Mouse (Mus musculus) heart, embryonic 12.5 days (tissue): Measurements from ENCODE around the gene Mrpl22. TPM values are rescaled to one million over a fixed set of nuclear protein-coding genes. Genes with fewer than 3 reads are reported as not detected.
"Not testable (repeated sequence)": the region's sequence is repeated elsewhere in the genome, so short reads cannot be mapped to it uniquely, and the experiment has no call there.

ENCODE experiments used
- ATAC-seq: fragments of 200-750 bp; cut with Nextera tagmentation; 2 replicates; pipeline ENCODE4 v1.8.0; 2017; ENCODE audit warnings: moderate TSS enrichment, moderate library complexity; ENCODE audit not compliant: insufficient number of reproducible peaks, low FRiP score
- H3K27ac ChIP-seq: fragments of 300-500 bp; sonication (generic); 2 replicates; pipeline ENCODE4 v1.5.1; 2016; ENCODE audit warnings: mild to moderate bottlenecking, moderate library complexity; ENCODE audit not compliant: poor library complexity, severe bottlenecking
- H3K27me3 ChIP-seq: fragments of 300-500 bp; sonication (generic); replicated peaks from 2 replicates; pipeline ENCODE4 v1.6.1; 2016; ENCODE audit warnings: mild to moderate bottlenecking, moderate library complexity
- H3K36me3 ChIP-seq: fragments of 300-500 bp; sonication (generic); 2 replicates; pipeline ENCODE4 v1.6.1; 2016; ENCODE audit warnings: mild to moderate bottlenecking, moderate library complexity
- H3K4me1 ChIP-seq: fragments of 300-500 bp; sonication (generic); replicated peaks from 2 replicates; pipeline ENCODE4 v1.6.1; 2016; ENCODE audit warnings: mild to moderate bottlenecking
- H3K4me2 ChIP-seq: fragments of 300-500 bp; sonication (generic); 2 replicates; pipeline ENCODE4 v1.6.1; 2016; ENCODE audit warnings: mild to moderate bottlenecking, moderate library complexity
- H3K4me3 ChIP-seq: fragments of 300-500 bp; sonication (generic); 2 replicates; pipeline ENCODE4 v1.5.1; 2016; ENCODE audit warnings: mild to moderate bottlenecking
- H3K9ac ChIP-seq: fragments of 300-500 bp; sonication (generic); 2 replicates; pipeline ENCODE4 v1.6.1; 2016; ENCODE audit warnings: mild to moderate bottlenecking, moderate library complexity
- H3K9me3 ChIP-seq: fragments of 300-500 bp; sonication (generic); replicated peaks from 2 replicates; pipeline ENCODE4 v1.6.1; 2016; ENCODE audit warnings: mild to moderate bottlenecking, moderate library complexity
- whole genome bisulfite sequencing: fragments of 180-500 bp; shearing (Covaris S2); methylation state at CpG from one replicate; pipeline ENCODE4 v1.1.7; 2016; 5-methylcytosine and 5-hydroxymethylcytosine counted together
- polyA plus RNA-seq: library from polyadenylated mRNA; unstranded; fragments of >200 nt; fragmentation: Nextera tagmentation; extraction: Ambion mirVana; gene quantifications from 2 replicates; pipeline ENCODE4 v1.2.1, GENCODE M21; 2016

Mrpl22 gene
- polyA plus RNA-seq, 1 experiment from 2014 or later: 109 TPM

DNA sequence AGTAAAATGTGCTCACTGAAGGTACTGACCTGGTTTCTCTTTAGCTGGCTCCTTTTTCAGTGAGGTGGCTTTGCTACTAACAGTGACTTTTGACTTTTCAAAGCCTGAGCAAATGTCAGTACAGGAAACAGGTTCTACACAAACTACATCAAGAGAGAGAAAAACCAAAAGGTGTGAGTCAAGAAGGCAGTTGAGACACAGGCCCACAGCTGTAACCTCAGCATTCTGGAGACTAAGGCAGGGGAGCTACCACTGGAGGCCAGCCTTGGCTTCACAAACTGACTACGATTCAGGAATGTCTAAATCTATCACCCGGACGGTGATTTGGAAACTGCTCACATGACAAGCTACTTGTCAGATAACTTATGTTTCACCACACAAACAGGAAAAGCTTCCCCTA, 32.0 kb upstream of the Mrpl22 start:
- no peak overlapping the region for H3K4me3 ChIP-seq
- no peaks in the 10 kb centered on the region for H3K27me3 ChIP-seq
- no peak overlapping the region for H3K4me2 ChIP-seq
- H3K36me3 ChIP-seq: peaks cover 93% of the 10 kb centered on the region
- no peaks in the 10 kb centered on the region for H3K9me3 ChIP-seq
- H3K4me1 ChIP-seq: no peaks in the 10 kb centered on the region
- no peak overlapping the region for H3K9ac ChIP-seq
- no peak overlapping the region for H3K27ac ChIP-seq
- WGBS: 72% methylated on average over 3 of the region's 3 CpGs
- no peak for ATAC-seq

- H3K9me3 ChIP-seq: no peaks in the 10 kb centered on the region
- peaks cover 93% of the 10 kb centered on the region for H3K36me3 ChIP-seq
- ATAC-seq: no peak
- no peak overlapping the region for H3K4me3 ChIP-seq
- H3K4me1 ChIP-seq: no peaks in the 10 kb centered on the region
- H3K27ac ChIP-seq: no peak overlapping the region
- WGBS: 87% methylated on average over 9 of the region's 9 CpGs
- no peak overlapping the region for H3K9ac ChIP-seq
- no peak overlapping the region for H3K4me2 ChIP-seq
- no peaks in the 10 kb centered on the region for H3K27me3 ChIP-seq
Observed at GRCm38 (mm10) chr11:58143704-58144426, 27.6 kb upstream of the Mrpl22 start.

DNA sequence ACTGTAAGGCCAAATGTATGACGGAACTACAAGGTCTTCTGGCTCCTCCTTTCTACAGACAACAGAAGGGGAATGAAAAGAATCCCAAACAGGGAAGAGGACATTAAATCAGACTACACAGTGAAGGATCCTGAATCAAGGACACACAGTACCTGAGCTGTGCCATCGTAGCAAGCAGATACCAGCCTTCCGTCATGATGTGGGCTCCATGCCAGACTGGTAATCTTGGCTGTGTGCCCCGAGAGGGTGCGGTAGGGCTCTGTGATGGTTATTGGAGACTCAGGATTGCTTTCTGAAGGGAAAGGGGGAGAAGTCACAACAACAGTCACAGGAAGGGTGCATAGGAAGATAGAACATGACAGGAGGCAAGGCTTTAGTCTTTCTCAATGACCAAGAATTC, 25.2 kb upstream of the Mrpl22 start:
- Histone ChIP-seq H3K4me1 (no peaks in the 10 kb centered on the region), H3K9ac (no peak overlapping the region), H3K27me3 (no peaks in the 10 kb centered on the region), H3K36me3 (peaks cover 91% of the 10 kb centered on the region), H3K27ac (no peak overlapping the region), H3K9me3 (no peaks in the 10 kb centered on the region), H3K4me2 (no peak overlapping the region), H3K4me3 (no peak overlapping the region)
- 79% methylated on average over 5 of the region's 5 CpGs for WGBS
- no peak for ATAC-seq

GRCm38 (mm10) chr11:58155458-58155857, 16.0 kb upstream of the Mrpl22 start:
- no peak for ATAC-seq
- Histone ChIP-seq H3K9ac (no peak overlapping the region), H3K4me3 (no peak overlapping the region), H3K4me2 (no peak overlapping the region), H3K9me3 (no peaks in the 10 kb centered on the region), H3K4me1 (0 out of 2 replicates have a peak, but pooled peaks cover 4% of the 10 kb centered on the region), H3K27ac (no peak overlapping the region), H3K36me3 (peaks cover 76% of the 10 kb centered on the region), H3K27me3 (no peaks in the 10 kb centered on the region)
- 68% methylated on average over 9 of the region's 9 CpGs for WGBS

- Histone ChIP-seq H3K27me3 (no peaks in the 10 kb centered on the region), H3K4me1 (0 out of 2 replicates have a peak, but pooled peaks cover 4% of the 10 kb centered on the region), H3K36me3 (peaks cover 78% of the 10 kb centered on the region), H3K4me2 (no peak overlapping the region), H3K27ac (no peak overlapping the region), H3K9me3 (no peaks in the 10 kb centered on the region), H3K4me3 (no peak overlapping the region), H3K9ac (no peak overlapping the region)
- 73% methylated on average over 3 of the region's 3 CpGs for WGBS
- ATAC-seq: no peak
Observed at GRCm38 (mm10) chr11:58156871-58157270, 14.6 kb upstream of the Mrpl22 start.

DNA sequence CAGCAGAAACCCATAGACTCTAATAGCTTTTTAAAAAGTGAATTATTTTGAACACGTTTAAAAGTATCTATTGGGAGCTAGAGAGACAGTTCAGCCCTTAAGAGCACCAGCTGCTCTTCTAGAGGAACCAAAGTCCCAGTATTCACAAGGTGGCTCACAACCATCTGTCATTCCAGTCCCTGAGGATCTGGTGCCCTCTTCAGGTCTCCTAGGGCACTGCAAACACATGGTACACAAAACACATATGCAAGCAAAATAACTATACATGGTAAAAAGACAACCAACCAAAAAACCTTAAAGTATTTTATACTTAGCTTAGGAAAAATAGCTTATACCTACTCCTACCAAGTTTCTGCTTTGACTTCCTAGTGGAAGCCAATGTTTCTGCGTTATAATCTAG, 6.4 kb upstream of the Mrpl22 start:
- Histone ChIP-seq H3K4me2 (no peak overlapping the region), H3K36me3 (peaks cover 61% of the 10 kb centered on the region), H3K27me3 (no peaks in the 10 kb centered on the region), H3K9me3 (0 out of 2 replicates have a peak, but pooled peaks cover 4% of the 10 kb centered on the region), H3K27ac (no peak overlapping the region), H3K4me3 (no peak overlapping the region), H3K4me1 (peaks cover 9% of the 10 kb centered on the region), H3K9ac (no peak overlapping the region)
- no peak for ATAC-seq
- 97% methylated on average over 2 of the region's 2 CpGs for WGBS

DNA sequence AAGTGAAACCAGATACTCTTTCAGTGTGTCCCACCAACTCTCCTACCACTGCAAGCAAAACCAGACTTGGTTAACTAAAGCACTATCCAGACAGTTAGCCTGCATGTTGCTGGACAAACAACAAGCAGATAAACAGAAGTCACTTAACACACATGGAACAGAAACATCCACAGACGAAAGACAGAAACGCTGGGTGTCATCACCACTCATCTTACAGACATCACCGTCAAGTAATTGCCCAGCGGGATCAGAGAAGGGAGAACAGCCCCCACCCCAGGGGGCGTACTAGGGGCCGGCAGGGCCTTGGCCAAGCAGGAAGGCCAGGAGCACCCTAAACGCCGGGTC, 3.7 kb upstream of the Mrpl22 start:
- peaks cover 16% of the 10 kb centered on the region for H3K4me1 ChIP-seq
- H3K27ac ChIP-seq: peak overlapping the region; percentile 59; the same call in 1 of the 2 replicates
- H3K9me3 ChIP-seq: 0 out of 2 replicates have a peak, but pooled peaks cover 4% of the 10 kb centered on the region
- WGBS: 0% methylated on average over 8 of the region's 8 CpGs
- ATAC-seq: no peak
- H3K27me3 ChIP-seq: no peaks in the 10 kb centered on the region
- H3K9ac ChIP-seq: peak overlapping the region; percentile 87
- peaks cover 40% of the 10 kb centered on the region for H3K36me3 ChIP-seq
- H3K4me2 ChIP-seq: peak overlapping the region; percentile 89
- peak overlapping the region; percentile 89 for H3K4me3 ChIP-seq

GRCm38 (mm10) chr11:58168167-58168915, 3.1 kb upstream of the Mrpl22 start, which contains the start of gene Gemin5:
TSS of gene Gemin5 (minus strand) at chr11:58168539.
- Histone ChIP-seq H3K4me1 (peaks cover 18% of the 10 kb centered on the region), H3K36me3 (peaks cover 39% of the 10 kb centered on the region), H3K4me2 (peak within 1 kb of the TSS; percentile 89), H3K27ac (peak within 1 kb of the TSS; percentile 59), H3K4me3 (peak within 1 kb of the TSS; percentile 89), H3K27me3 (no peaks in the 10 kb centered on the region), H3K9me3 (0 out of 2 replicates have a peak, but pooled peaks cover 4% of the 10 kb centered on the region), H3K9ac (peak within 1 kb of the TSS; percentile 87)
- WGBS: 1% methylated on average over 70 of the region's 71 CpGs
- ATAC-seq: peak; percentile 86

GRCm38 (mm10) chr11:58169666-58170065, 1.8 kb upstream of the Mrpl22 start:
- peaks cover 18% of the 10 kb centered on the region for H3K4me1 ChIP-seq
- H3K9ac ChIP-seq: no peak overlapping the region
- ATAC-seq: no peak
- no peak overlapping the region for H3K4me3 ChIP-seq
- H3K4me2 ChIP-seq: no peak overlapping the region
- H3K27me3 ChIP-seq: no peaks in the 10 kb centered on the region
- peaks cover 39% of the 10 kb centered on the region for H3K36me3 ChIP-seq
- H3K9me3 ChIP-seq: 0 out of 2 replicates have a peak, but pooled peaks cover 4% of the 10 kb centered on the region
- 81% methylated on average over 4 of the region's 4 CpGs for WGBS
- H3K27ac ChIP-seq: no peak overlapping the region

DNA sequence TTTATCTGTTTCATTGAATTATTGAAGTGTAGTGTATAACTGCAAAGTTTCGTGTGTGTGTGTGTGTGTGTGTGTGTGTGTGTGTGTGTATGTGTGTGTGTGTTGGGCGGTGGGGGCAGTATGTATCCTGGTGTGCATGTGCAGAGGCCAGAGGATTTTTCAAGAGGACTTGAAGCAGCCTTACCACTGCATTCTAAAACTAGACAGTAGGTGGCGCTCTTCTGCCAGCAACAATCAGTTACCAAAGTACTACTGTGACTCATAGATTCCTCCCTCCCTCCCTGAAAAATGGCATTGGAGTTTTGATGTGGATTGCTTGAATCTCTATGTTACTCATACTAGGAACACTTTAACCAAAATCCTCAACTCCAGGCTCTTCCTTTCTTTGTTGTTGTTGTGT, 8.1 kb downstream of the Mrpl22 start:
- no peak overlapping the region for H3K4me2 ChIP-seq
- no peaks in the 10 kb centered on the region for H3K27me3 ChIP-seq
- H3K36me3 ChIP-seq: peaks cover 52% of the 10 kb centered on the region
- 0 out of 2 replicates have a peak, but pooled peaks have one; percentile 55 for ATAC-seq
- H3K27ac ChIP-seq: no peak overlapping the region
- no peaks in the 10 kb centered on the region for H3K9me3 ChIP-seq
- WGBS: 16% methylated on average over 3 of the region's 3 CpGs
- no peak overlapping the region for H3K9ac ChIP-seq
- H3K4me3 ChIP-seq: no peak overlapping the region
- H3K4me1 ChIP-seq: no peaks in the 10 kb centered on the region

GRCm38 (mm10) chr11:58179986-58180385, 8.5 kb downstream of the Mrpl22 start:
- H3K36me3 ChIP-seq: peaks cover 50% of the 10 kb centered on the region
- 94% methylated on average over 6 of the region's 6 CpGs for WGBS

More at GRCm38 (mm10) chr11:58179986-58180385, 8.5 kb downstream of the Mrpl22 start:
- H3K27me3 ChIP-seq, ATAC-seq, H3K27ac ChIP-seq, H3K4me3 ChIP-seq, H3K4me1 ChIP-seq, H3K9me3 ChIP-seq, H3K9ac ChIP-seq, H3K4me2 ChIP-seq: not testable (repeated sequence)
